Mouse (Mus musculus) megakaryocyte, embryonic 14.5 days (primary cell): ENCODE data around the gene Gm42688.

Experiments
- FLI1 ChIP-seq: IDR thresholded peaks from 2 replicates; pipeline ENCODE4 v1.6.1; 2012; ENCODE audit warnings: low read length, inconsistent platforms, mixed read lengths
- GATA1 ChIP-seq: IDR thresholded peaks from 3 replicates; pipeline ENCODE4 v1.6.1; 2012; ENCODE audit warnings: mixed read lengths, low read length, inconsistent platforms, borderline replicate concordance

DNA sequence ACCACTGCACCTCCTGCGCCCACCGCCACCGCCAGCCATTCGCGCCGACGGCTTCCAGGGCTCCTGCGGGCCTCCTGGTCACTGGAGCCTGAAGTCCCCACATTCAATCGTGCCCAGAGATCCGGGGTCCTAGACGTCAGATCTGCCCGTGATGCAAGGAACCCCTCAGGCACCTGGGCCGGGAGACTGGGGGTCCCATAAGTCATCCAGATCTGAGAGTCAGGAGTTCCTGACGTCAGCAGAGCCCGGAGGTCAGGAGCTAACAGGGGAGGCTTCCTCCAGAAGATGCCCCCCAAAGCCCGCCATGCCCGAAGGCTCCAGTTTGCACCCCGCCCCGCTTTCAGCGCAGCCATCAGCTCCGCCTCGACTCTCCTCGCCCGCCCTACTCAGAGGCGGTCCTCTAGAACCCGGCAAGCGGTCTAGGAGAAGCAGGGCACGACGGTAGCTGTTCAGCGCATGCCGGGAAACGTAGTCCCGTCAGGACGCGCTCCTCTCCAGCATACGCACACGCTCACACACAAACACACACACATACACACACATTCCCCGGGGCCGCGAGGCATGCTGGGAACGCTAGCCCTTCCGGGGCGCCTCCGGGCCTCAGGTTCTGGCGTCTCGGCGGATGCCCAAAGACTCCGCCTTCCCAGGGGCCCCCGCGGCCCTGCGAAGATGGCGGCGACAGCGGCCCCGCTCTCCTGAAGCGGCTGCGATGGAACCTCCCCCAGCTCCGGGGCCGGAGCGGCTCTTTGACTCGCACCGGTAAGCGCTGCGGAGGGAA is 47.2 kb upstream of the Gm42688 start, which contains the start of gene Aup1:
- TF ChIP-seq GATA1 (no peak), FLI1 (no peak)
